Mouse (Mus musculus): ENCODE measurements at regions not wholly inside any gene's neighbourhood (a gene's known extent, or its start where the extent isn't known, plus 50 kb on each side); places are given as distances from the start of the nearest gene placed in this dataset.

GRCm38 (mm10) chr1:4671237-4672019 is 136.3 kb upstream of the Gm37988 start:
- DNase-seq (ENCODE audit: extremely low read depth, insufficient read length, low spot score): no peak

- DNase-seq (ENCODE audit: extremely low read depth, insufficient read length, low spot score): no peak
These were observed 135.3 kb upstream of the Gm37988 start for GRCm38 (mm10) chr1:4672344-4672743.

GRCm38 (mm10) chr1:4687605-4688004 is 120.1 kb upstream of the Gm37988 start:
- no peak for DNase-seq (ENCODE audit: extremely low read depth, insufficient read length, low spot score)

- DNase-seq (ENCODE audit: extremely low read depth, insufficient read length, low spot score): no peak
These were observed 118.6 kb upstream of the Gm37988 start for GRCm38 (mm10) chr1:4689096-4689495.

- DNase-seq (ENCODE audit: extremely low read depth, insufficient read length, low spot score): no peak
These were observed 104.4 kb upstream of the Gm37988 start for GRCm38 (mm10) chr1:4703316-4703715.

- no peak for DNase-seq (ENCODE audit: extremely low read depth, insufficient read length, low spot score)
These were observed 101.5 kb upstream of the Gm37988 start for GRCm38 (mm10) chr1:4706171-4706570.

GRCm38 (mm10) chr1:4722333-4722931 is 85.3 kb upstream of the Gm37988 start:
- no peak for DNase-seq (ENCODE audit: extremely low read depth, insufficient read length, low spot score)
